Mouse (Mus musculus) midbrain, embryonic 14.5 days (tissue): ENCODE measurements around the gene Iqcf4. TPM values are rescaled to one million over a fixed set of nuclear protein-coding genes. Genes with fewer than 3 reads are reported as not detected.
A peak's percentile ranks its signal among the peaks of the same experiment; 100 is the strongest.

Experiments
- ATAC-seq: fragments of 200-750 bp; cut with Nextera tagmentation; 2 replicates; pipeline ENCODE4 v1.8.0; 2017; ENCODE audit warnings: moderate number of reproducible peaks, moderate library complexity; ENCODE audit not compliant: low FRiP score, low TSS enrichment
- DNase-seq: peaks from one replicate; pipeline ENCODE4 v3.0.0-alpha.2; 2015
- H3K27ac ChIP-seq: fragments of 300-500 bp; sonication (generic); replicated peaks from 2 replicates; pipeline ENCODE4 v1.5.1; 2014; ENCODE audit warnings: mild to moderate bottlenecking, low read depth, low read length, moderate library complexity
- H3K27me3 ChIP-seq: fragments of 300-500 bp; sonication (generic); 2 replicates; pipeline ENCODE4 v1.6.1; 2014; ENCODE audit warnings: low read length, control low read depth, mixed read lengths; ENCODE audit not compliant: control insufficient read depth, insufficient read depth
- H3K36me3 ChIP-seq: fragments of 300-500 bp; sonication (generic); 2 replicates; pipeline ENCODE4 v1.6.1; 2014; ENCODE audit warnings: low read length, control low read depth; ENCODE audit not compliant: control insufficient read depth, insufficient read depth
- H3K4me1 ChIP-seq: fragments of 300-500 bp; sonication (generic); 2 replicates; pipeline ENCODE4 v1.6.1; 2014; ENCODE audit warnings: mild to moderate bottlenecking, antibody characterized with exemption, low read length, control low read depth; ENCODE audit not compliant: control insufficient read depth, insufficient read depth
- H3K4me2 ChIP-seq: fragments of 300-500 bp; sonication (generic); 2 replicates; pipeline ENCODE4 v1.6.1; 2014; ENCODE audit warnings: mild to moderate bottlenecking, low read length, moderate library complexity
- H3K4me3 ChIP-seq: fragments of 300-500 bp; sonication (generic); replicated peaks from 2 replicates; pipeline ENCODE4 v1.5.1; 2014; ENCODE audit warnings: low read depth, low read length
- H3K9ac ChIP-seq: fragments of 300-500 bp; sonication (generic); replicated peaks from 2 replicates; pipeline ENCODE4 v1.6.1; 2014; ENCODE audit warnings: mild to moderate bottlenecking, low read length, moderate library complexity
- H3K9me3 ChIP-seq: fragments of 300-500 bp; sonication (generic); 2 replicates; pipeline ENCODE4 v1.6.1; 2016; ENCODE audit warnings: low read length, control low read depth, mixed read lengths; ENCODE audit not compliant: control insufficient read depth
- WGBS: fragments of 180-500 bp; shearing (Covaris S2); extraction: QIAGEN DNeasy Blood & Tissue Kit; methylation state at CpG from one replicate; pipeline ENCODE4 v1.1.7; 2014; 5-methylcytosine and 5-hydroxymethylcytosine counted together
- polyA plus RNA-seq: library from polyadenylated mRNA; unstranded; fragments of >200 nt; fragmentation: Nextera tagmentation; extraction: Ambion mirVana; gene quantifications from 2 replicates; pipeline ENCODE4 v1.2.1, GENCODE M21; 2014

The Iqcf4 gene
- polyA plus RNA-seq, 1 experiment from 2014 or later, result not detected

- Histone ChIP-seq H3K4me2 (no peak overlapping the region), H3K9ac (no peak overlapping the region), H3K27me3 (no peaks in the 10 kb centered on the region), H3K4me1 (no peaks in the 10 kb centered on the region), H3K27ac (no peak overlapping the region), H3K9me3 (no peaks in the 10 kb centered on the region), H3K36me3 (no peaks in the 10 kb centered on the region), H3K4me3 (no peak overlapping the region)
- DNase-seq, result no peak
- WGBS, result 90% methylated on average over 11 of the region's 11 CpGs
- ATAC-seq, result no peak
These were observed 8.5 kb downstream of the Iqcf4 start for GRCm38 (mm10) chr9:106562291-106562690.

- H3K4me1 ChIP-seq, result no peaks in the 10 kb centered on the region
- no peaks in the 10 kb centered on the region for H3K9me3 ChIP-seq
- H3K4me2 ChIP-seq, result no peak within 1 kb of the TSS
- ATAC-seq, result no peak
- no peak within 1 kb of the TSS for H3K27ac ChIP-seq
- no peak within 1 kb of the TSS for H3K4me3 ChIP-seq
- DNase-seq, result no peak
- H3K27me3 ChIP-seq, result no peaks in the 10 kb centered on the region
- no peaks in the 10 kb centered on the region for H3K36me3 ChIP-seq
- H3K9ac ChIP-seq, result no peak within 1 kb of the TSS
- WGBS, result 99% methylated on average over 5 of the region's 5 CpGs
These were observed 9.3 kb downstream of the Iqcf4 start, which contains the start of gene Iqcf3 for GRCm38 (mm10) chr9:106561531-106561930. TSS of gene Iqcf3 (minus strand) at chr9:106561631.

GRCm38 (mm10) chr9:106534975-106535374 lies 35.8 kb downstream of the Iqcf4 start:
- no peak for ATAC-seq
- Histone ChIP-seq H3K27me3 (no peaks in the 10 kb centered on the region), H3K9ac (no peak overlapping the region), H3K9me3 (no peaks in the 10 kb centered on the region), H3K36me3 (no peaks in the 10 kb centered on the region), H3K4me1 (no peaks in the 10 kb centered on the region), H3K4me3 (no peak overlapping the region), H3K4me2 (no peak overlapping the region), H3K27ac (no peak overlapping the region)
- 91% methylated on average over 11 of the region's 11 CpGs for WGBS
- no peak for DNase-seq

GRCm38 (mm10) chr9:106534296-106534695 lies 36.5 kb downstream of the Iqcf4 start:
- Histone ChIP-seq H3K36me3 (no peaks in the 10 kb centered on the region), H3K27me3 (no peaks in the 10 kb centered on the region), H3K4me1 (no peaks in the 10 kb centered on the region), H3K9me3 (no peaks in the 10 kb centered on the region), H3K4me2 (no peak overlapping the region), H3K27ac (no peak overlapping the region), H3K9ac (no peak overlapping the region), H3K4me3 (no peak overlapping the region)
- ATAC-seq (no peak), DNase-seq (no peak)
- 88% methylated on average over 7 of the region's 7 CpGs for WGBS

GRCm38 (mm10) chr9:106531833-106532232 lies 39.0 kb downstream of the Iqcf4 start:
- Histone ChIP-seq H3K4me2 (no peak overlapping the region), H3K27ac (no peak overlapping the region), H3K4me3 (no peak overlapping the region), H3K27me3 (no peaks in the 10 kb centered on the region), H3K36me3 (no peaks in the 10 kb centered on the region), H3K9me3 (no peaks in the 10 kb centered on the region), H3K4me1 (no peaks in the 10 kb centered on the region), H3K9ac (no peak overlapping the region)
- ATAC-seq, result no peak
- WGBS, result 27% methylated on average over 3 of the region's 3 CpGs
- DNase-seq, result peak; percentile 69

GRCm38 (mm10) chr9:106519909-106520308 lies 50.9 kb downstream of the Iqcf4 start:
- H3K27ac ChIP-seq, result no peak overlapping the region
- H3K4me1 ChIP-seq, result no peaks in the 10 kb centered on the region
- H3K4me2 ChIP-seq, result no peak overlapping the region
- H3K9me3 ChIP-seq, result no peaks in the 10 kb centered on the region
- DNase-seq (no peak), ATAC-seq (no peak)
- H3K4me3 ChIP-seq, result no peak overlapping the region
- WGBS, result 83% methylated on average over 8 of the region's 8 CpGs
- no peak overlapping the region for H3K9ac ChIP-seq
- H3K27me3 ChIP-seq, result no peaks in the 10 kb centered on the region
- no peaks in the 10 kb centered on the region for H3K36me3 ChIP-seq

DNA sequence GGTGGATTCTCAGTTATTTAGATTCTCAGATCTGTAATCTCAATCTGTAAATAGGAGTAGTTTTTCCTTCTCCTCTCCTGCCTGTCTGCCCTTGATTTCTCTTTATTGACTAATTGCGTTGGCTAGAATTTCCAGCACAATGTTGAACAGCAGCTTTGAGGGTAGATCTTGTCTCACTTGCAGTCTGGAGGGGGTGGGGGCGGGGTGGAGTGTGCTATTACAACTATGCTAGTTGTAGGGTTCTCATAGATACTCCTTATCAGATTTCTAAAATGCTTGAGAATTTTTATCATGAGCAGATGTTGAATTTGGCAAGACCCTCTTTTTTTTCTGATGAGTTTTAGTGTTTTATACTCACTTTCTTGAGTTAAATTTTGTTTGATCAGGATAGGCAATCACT lies 51.4 kb downstream of the Iqcf4 start:
- ATAC-seq (no peak), DNase-seq (no peak)
- no peaks in the 10 kb centered on the region for H3K27me3 ChIP-seq
- no peak overlapping the region for H3K27ac ChIP-seq
- no peak overlapping the region for H3K9ac ChIP-seq
- WGBS, result 75% methylated on average over 2 of the region's 2 CpGs
- no peaks in the 10 kb centered on the region for H3K4me1 ChIP-seq
- H3K4me2 ChIP-seq, result no peak overlapping the region
- no peak overlapping the region for H3K4me3 ChIP-seq
- H3K36me3 ChIP-seq, result no peaks in the 10 kb centered on the region
- no peaks in the 10 kb centered on the region for H3K9me3 ChIP-seq

Other genes with a start within 250 kb of the Iqcf4 start
- 16.2 and 19.9 TPM in 2 replicates for gene Dusp7, start 202.4 kb downstream of the Iqcf4 start, polyA plus RNA-seq
- gene Rpl29, start 141.5 kb downstream of the Iqcf4 start, polyA plus RNA-seq, result 708 and 777 TPM in 2 replicates
- 19.1 and 21.6 TPM in 2 replicates for gene Acy1, start 132.7 kb downstream of the Iqcf4 start, polyA plus RNA-seq
- 6.0 and 6.8 TPM in 2 replicates for gene Abhd14b, start 123.5 kb downstream of the Iqcf4 start, polyA plus RNA-seq
- 51.2 and 68.8 TPM in 2 replicates for gene Abhd14a, start 123.3 kb downstream of the Iqcf4 start, polyA plus RNA-seq
- gene Pcbp4, start 117.7 kb downstream of the Iqcf4 start, polyA plus RNA-seq, result 219 and 247 TPM in 2 replicates
- gene Gpr62, start 105.1 kb downstream of the Iqcf4 start, polyA plus RNA-seq, result 0.93 and 1.00 TPM in 2 replicates
- 41.0 and 41.2 TPM in 2 replicates for gene Rrp9, start 95.0 kb downstream of the Iqcf4 start, polyA plus RNA-seq
- gene Parp3, start 94.0 kb downstream of the Iqcf4 start, polyA plus RNA-seq, result 0.28 and 0.76 TPM in 2 replicates
- gene Iqcf1, start 71.0 kb downstream of the Iqcf4 start, polyA plus RNA-seq, result not detected in 2 replicates
- not detected in 2 replicates for gene Iqcf5, start 56.4 kb downstream of the Iqcf4 start, polyA plus RNA-seq
- gene Iqcf3, start 9.4 kb downstream of the Iqcf4 start, polyA plus RNA-seq, result not detected in 2 replicates
- gene Iqcf6, start 55.6 kb upstream of the Iqcf4 start, polyA plus RNA-seq, result not detected in 2 replicates
- 11.7 and 13.9 TPM in 2 replicates for gene Grm2, start 85.1 kb upstream of the Iqcf4 start, polyA plus RNA-seq
- gene Tex264, start 114.9 kb upstream of the Iqcf4 start, polyA plus RNA-seq, result 48.3 and 53.6 TPM in 2 replicates
- 6.0 and 8.7 TPM in 2 replicates for gene Rad54l2, start 218.2 kb upstream of the Iqcf4 start, polyA plus RNA-seq